Mouse (Mus musculus) embryonic facial prominence, embryonic 11.5 days (tissue): ENCODE measurements at regions not wholly inside any gene's neighbourhood (a gene's known extent, or its start where the extent isn't known, plus 50 kb on each side); places are given as distances from the start of the nearest gene placed in this dataset.

Experiments
- ATAC-seq: fragments of 200-750 bp; cut with Nextera tagmentation; replicated peaks from 2 replicates; pipeline ENCODE4 v1.8.0; 2017; ENCODE audit warnings: low read depth; ENCODE audit not compliant: insufficient number of reproducible peaks, low FRiP score, low TSS enrichment
- DNase-seq: peaks from one replicate; pipeline ENCODE4 v3.0.0-alpha.2; 2015; ENCODE audit warnings: low spot score
- H3K27ac ChIP-seq: fragments of 300-500 bp; sonication (generic); replicated peaks from 2 replicates; pipeline ENCODE4 v1.5.1; 2014; ENCODE audit warnings: mild to moderate bottlenecking, low read depth, low read length, control low read depth
- H3K27me3 ChIP-seq: fragments of 300-500 bp; sonication (generic); 2 replicates; pipeline ENCODE4 v1.6.1; 2014; ENCODE audit warnings: mild to moderate bottlenecking, low read length, moderate library complexity, mixed read lengths; ENCODE audit not compliant: control insufficient read depth, insufficient read depth
- H3K36me3 ChIP-seq: fragments of 300-500 bp; sonication (generic); replicated peaks from 2 replicates; pipeline ENCODE4 v1.6.1; 2014; ENCODE audit warnings: low read depth, mild to moderate bottlenecking, low read length, moderate library complexity, mixed read lengths; ENCODE audit not compliant: control insufficient read depth, insufficient read depth
- H3K4me1 ChIP-seq: fragments of 300-500 bp; sonication (generic); 2 replicates; pipeline ENCODE4 v1.6.1; 2014; ENCODE audit warnings: low read length, mixed read lengths; ENCODE audit not compliant: control insufficient read depth, insufficient read depth
- H3K4me2 ChIP-seq: fragments of 300-500 bp; sonication (generic); 2 replicates; pipeline ENCODE4 v1.6.1; 2014; ENCODE audit warnings: low read depth, mild to moderate bottlenecking, control low read depth, low read length, moderate library complexity
- H3K4me3 ChIP-seq: fragments of 300-500 bp; sonication (generic); 2 replicates; pipeline ENCODE4 v1.5.1; 2014; ENCODE audit warnings: low read depth, low read length, control low read depth
- H3K9ac ChIP-seq: fragments of 300-500 bp; sonication (generic); replicated peaks from 2 replicates; pipeline ENCODE4 v1.6.1; 2014; ENCODE audit warnings: mild to moderate bottlenecking, control low read depth, low read length
- H3K9me3 ChIP-seq: fragments of 300-500 bp; sonication (generic); replicated peaks from 2 replicates; pipeline ENCODE4 v1.6.1; 2016; ENCODE audit warnings: mild to moderate bottlenecking, low read length, inconsistent platforms, mixed read lengths; ENCODE audit not compliant: control insufficient read depth
- WGBS: fragments of 180-500 bp; shearing (Covaris S2); extraction: QIAGEN DNeasy Blood & Tissue Kit; methylation state at CpG from one replicate; pipeline ENCODE4 v1.1.7; 2014; 5-methylcytosine and 5-hydroxymethylcytosine counted together

- H3K4me1 ChIP-seq: no peaks in the 10 kb centered on the region
- ATAC-seq (no peak), DNase-seq (no peak)
- no peak overlapping the region for H3K27ac ChIP-seq
- H3K9ac ChIP-seq: no peak overlapping the region
- H3K4me3 ChIP-seq: no peak overlapping the region
- no peaks in the 10 kb centered on the region for H3K36me3 ChIP-seq
- H3K9me3 ChIP-seq: no peaks in the 10 kb centered on the region
- no peaks in the 10 kb centered on the region for H3K27me3 ChIP-seq
- 89% methylated on average over 1 of the region's 1 CpGs for WGBS
- no peak overlapping the region for H3K4me2 ChIP-seq
Measured at GRCm38 (mm10) chr2:170985357-170985756, 253.8 kb downstream of the Dok5 start.

- Histone ChIP-seq H3K27ac (no peak overlapping the region), H3K9me3 (no peaks in the 10 kb centered on the region), H3K36me3 (no peaks in the 10 kb centered on the region), H3K9ac (no peak overlapping the region), H3K27me3 (no peaks in the 10 kb centered on the region), H3K4me2 (no peak overlapping the region), H3K4me3 (no peak overlapping the region), H3K4me1 (no peaks in the 10 kb centered on the region)
- DNase-seq (no peak), ATAC-seq (no peak)
- WGBS: 87% methylated on average over 6 of the region's 6 CpGs
Measured at GRCm38 (mm10) chr2:170998378-170998777, 266.8 kb downstream of the Dok5 start.

- DNase-seq (no peak), ATAC-seq (no peak)
- no peaks in the 10 kb centered on the region for H3K36me3 ChIP-seq
- H3K4me3 ChIP-seq: no peak overlapping the region
- no peaks in the 10 kb centered on the region for H3K27me3 ChIP-seq
- H3K9me3 ChIP-seq: no peaks in the 10 kb centered on the region
- H3K4me1 ChIP-seq: no peaks in the 10 kb centered on the region
- H3K9ac ChIP-seq: no peak overlapping the region
- H3K4me2 ChIP-seq: no peak overlapping the region
- H3K27ac ChIP-seq: no peak overlapping the region
- WGBS: 81% methylated on average over 3 of the region's 3 CpGs
Measured at GRCm38 (mm10) chr2:171000165-171000564, 268.6 kb downstream of the Dok5 start.

- Histone ChIP-seq H3K27me3 (no peaks in the 10 kb centered on the region), H3K36me3 (no peaks in the 10 kb centered on the region), H3K9ac (no peak overlapping the region), H3K9me3 (no peaks in the 10 kb centered on the region), H3K4me2 (no peak overlapping the region), H3K4me3 (no peak overlapping the region), H3K27ac (no peak overlapping the region), H3K4me1 (no peaks in the 10 kb centered on the region)
- ATAC-seq: no peak
- no peak for DNase-seq
- 72% methylated on average over 8 of the region's 8 CpGs for WGBS
Measured at GRCm38 (mm10) chr2:171028481-171028880, 296.9 kb downstream of the Dok5 start.
